Mouse (Mus musculus): ENCODE measurements around the gene Asna1. TPM values are rescaled to one million over a fixed set of nuclear protein-coding genes. Genes with fewer than 3 reads are reported as not detected.

The Asna1 gene
- polyA plus RNA-seq, 1 experiment from 2014 or later: 143 TPM

GRCm38 (mm10) chr8:84968650-84969049 lies 56.4 kb downstream of the Asna1 start:
- peaks cover 36% of the 10 kb centered on the region for H3K36me3 ChIP-seq
- ATAC-seq (replicated peaks; ENCODE audit: low FRiP score): no peak

More at GRCm38 (mm10) chr8:84968650-84969049, 56.4 kb downstream of the Asna1 start:
- no peaks in the 10 kb centered on the region for H3K9me3 ChIP-seq (replicated peaks)
- peaks cover 48% of the 10 kb centered on the region for H3K4me1 ChIP-seq
- 14% methylated on average over 2 of the region's 2 CpGs for WGBS
- no peaks in the 10 kb centered on the region for H3K27me3 ChIP-seq
- peak overlapping the region; percentile 93 for H3K27ac ChIP-seq
- H3K4me3 ChIP-seq (replicated peaks): peak overlapping the region; percentile 76
- H3K4me2 ChIP-seq: peak overlapping the region; percentile 83
- H3K9ac ChIP-seq: peak overlapping the region; percentile 81

Small RNA genes lying within 50 kb of the gene (microRNA-seq; reads per million reads assigned to microRNA genes)
- gene Mir7070: 0.89 reads per million

Other genes starting within 250 kb of the Asna1 start
- gene Nfix, start 224.9 kb downstream of the Asna1 start, polyA plus RNA-seq (2015; fragmentation: Nextera tagmentation; extraction: Ambion mirVana): 14.2 and 15.5 TPM in 2 replicates
- 6.3 and 7.0 TPM in 2 replicates for gene Dand5, start 202.5 kb downstream of the Asna1 start, polyA plus RNA-seq (2015; fragmentation: Nextera tagmentation; extraction: Ambion mirVana)
- 52.6 and 53.0 TPM in 2 replicates for gene Gadd45gip1, start 193.8 kb downstream of the Asna1 start, polyA plus RNA-seq (2015; fragmentation: Nextera tagmentation; extraction: Ambion mirVana)
- gene Rad23a, start 184.6 kb downstream of the Asna1 start, polyA plus RNA-seq (2015; fragmentation: Nextera tagmentation; extraction: Ambion mirVana): 112 and 122 TPM in 2 replicates
- gene Calr, start 178.3 kb downstream of the Asna1 start, polyA plus RNA-seq (2015; fragmentation: Nextera tagmentation; extraction: Ambion mirVana): 1,039 and 1,041 TPM in 2 replicates
- gene Farsa, start 168.3 kb downstream of the Asna1 start, polyA plus RNA-seq (2015; fragmentation: Nextera tagmentation; extraction: Ambion mirVana): 102 and 103 TPM in 2 replicates
- gene Syce2, start 153.2 kb downstream of the Asna1 start, polyA plus RNA-seq (2015; fragmentation: Nextera tagmentation; extraction: Ambion mirVana): 66.5 and 70.3 TPM in 2 replicates
- 49.8 and 51.2 TPM in 2 replicates for gene Gcdh, start 131.4 kb downstream of the Asna1 start, polyA plus RNA-seq (2015; fragmentation: Nextera tagmentation; extraction: Ambion mirVana)
- 3.4 and 7.2 TPM in 2 replicates for gene Klf1, start 123.4 kb downstream of the Asna1 start, polyA plus RNA-seq (2015; fragmentation: Nextera tagmentation; extraction: Ambion mirVana)
- gene Dnase2a, start 116.7 kb downstream of the Asna1 start, polyA plus RNA-seq (2015; fragmentation: Nextera tagmentation; extraction: Ambion mirVana): 8.3 and 8.6 TPM in 2 replicates
- 0.40 and 0.48 TPM in 2 replicates for gene Mast1, start 87.9 kb downstream of the Asna1 start, polyA plus RNA-seq (2015; fragmentation: Nextera tagmentation; extraction: Ambion mirVana)
- gene Rtbdn, start 78.3 kb downstream of the Asna1 start, polyA plus RNA-seq (2015; fragmentation: Nextera tagmentation; extraction: Ambion mirVana): 0.45 and 0.49 TPM in 2 replicates
- not detected in 2 replicates for gene Gm49661, start 55.8 kb downstream of the Asna1 start, polyA plus RNA-seq (2015; fragmentation: Nextera tagmentation; extraction: Ambion mirVana)
- 808 and 824 TPM in 2 replicates for gene Prdx2, start 55.7 kb downstream of the Asna1 start, polyA plus RNA-seq (2015; fragmentation: Nextera tagmentation; extraction: Ambion mirVana)
- gene Rnaseh2a, start 55.5 kb downstream of the Asna1 start, polyA plus RNA-seq (2015; fragmentation: Nextera tagmentation; extraction: Ambion mirVana): 125 and 129 TPM in 2 replicates
- gene Junb, start 46.6 kb downstream of the Asna1 start, polyA plus RNA-seq (2015; fragmentation: Nextera tagmentation; extraction: Ambion mirVana): 9.6 TPM in 2 replicates
- 25.3 and 27.0 TPM in 2 replicates for gene Hook2, start 34.7 kb downstream of the Asna1 start, polyA plus RNA-seq (2015; fragmentation: Nextera tagmentation; extraction: Ambion mirVana)
- gene Best2, start 10.8 kb downstream of the Asna1 start, polyA plus RNA-seq (2015; fragmentation: Nextera tagmentation; extraction: Ambion mirVana): 0.10 TPM in 1 of 2 replicates, not detected in the other
- gene Trir, start 1.5 kb upstream of the Asna1 start, polyA plus RNA-seq (2015; fragmentation: Nextera tagmentation; extraction: Ambion mirVana): 119 and 120 TPM in 2 replicates
- gene Tnpo2, start 11.6 kb upstream of the Asna1 start, polyA plus RNA-seq (2015; fragmentation: Nextera tagmentation; extraction: Ambion mirVana): 25.8 and 30.0 TPM in 2 replicates
- gene Fbxw9, start 34.8 kb upstream of the Asna1 start, polyA plus RNA-seq (2015; fragmentation: Nextera tagmentation; extraction: Ambion mirVana): 28.9 and 32.1 TPM in 2 replicates
- gene Gm5741, start 42.7 kb upstream of the Asna1 start, polyA plus RNA-seq (2015; fragmentation: Nextera tagmentation; extraction: Ambion mirVana): 0.66 and 0.82 TPM in 2 replicates
- 68.8 and 72.3 TPM in 2 replicates for gene Dhps, start 46.5 kb upstream of the Asna1 start, polyA plus RNA-seq (2015; fragmentation: Nextera tagmentation; extraction: Ambion mirVana)
- 141 TPM in 2 replicates for gene Wdr83os, start 55.5 kb upstream of the Asna1 start, polyA plus RNA-seq (2015; fragmentation: Nextera tagmentation; extraction: Ambion mirVana)
- gene Wdr83, start 56.0 kb upstream of the Asna1 start, polyA plus RNA-seq (2015; fragmentation: Nextera tagmentation; extraction: Ambion mirVana): 43.3 and 45.1 TPM in 2 replicates
- gene Man2b1, start 58.0 kb upstream of the Asna1 start, polyA plus RNA-seq (2015; fragmentation: Nextera tagmentation; extraction: Ambion mirVana): 39.2 and 41.5 TPM in 2 replicates
- 2.0 and 2.6 TPM in 2 replicates for gene Zfp791, start 97.8 kb upstream of the Asna1 start, polyA plus RNA-seq (2015; fragmentation: Nextera tagmentation; extraction: Ambion mirVana)
- not detected in 2 replicates for gene Cks1brt, start 126.6 kb upstream of the Asna1 start, polyA plus RNA-seq (2015; fragmentation: Nextera tagmentation; extraction: Ambion mirVana)
- not detected in 2 replicates for gene Olfr371, start 200.7 kb upstream of the Asna1 start, polyA plus RNA-seq (2015; fragmentation: Nextera tagmentation; extraction: Ambion mirVana)

All from kidney, embryonic 15.5 days (tissue).